Mouse (Mus musculus) kidney, adult 2 months (tissue): ENCODE results near the gene Pde4d.

Experiments used
- CTCF ChIP-seq: fragments of 200-500 bp; conservative IDR thresholded peaks from 2 replicates; pipeline ENCODE4 v1.5.1; 2011; ENCODE audit warnings: low read depth, mild to moderate bottlenecking, control low read depth, low read length, moderate library complexity, mixed read lengths; ENCODE audit not compliant: insufficient read depth, insufficient read length
- POLR2A ChIP-seq: fragments of 200-500 bp; IDR thresholded peaks from one replicate; pipeline ENCODE4 v1.6.1; 2011; ENCODE audit warnings: low read depth, low read length, control low read depth

GRCm38 (mm10) chr13:108769465-108770056 lies 319.8 kb downstream of the Pde4d start:
- TF ChIP-seq CTCF (no peak), POLR2A (no peak)
